Mouse (Mus musculus) forelimb bud, embryonic 11.5 days (tissue): ENCODE data around the gene Pigz.
"Not testable (repeated sequence)": the region's sequence is repeated elsewhere in the genome, so short reads cannot be mapped to it uniquely, and the experiment has no call there.

Experiments used
- DNase-seq: peaks from one replicate; pipeline ENCODE4 v3.0.0-alpha.2; 2012; ENCODE audit warnings: low read depth, low spot score

The Pigz gene

DNA sequence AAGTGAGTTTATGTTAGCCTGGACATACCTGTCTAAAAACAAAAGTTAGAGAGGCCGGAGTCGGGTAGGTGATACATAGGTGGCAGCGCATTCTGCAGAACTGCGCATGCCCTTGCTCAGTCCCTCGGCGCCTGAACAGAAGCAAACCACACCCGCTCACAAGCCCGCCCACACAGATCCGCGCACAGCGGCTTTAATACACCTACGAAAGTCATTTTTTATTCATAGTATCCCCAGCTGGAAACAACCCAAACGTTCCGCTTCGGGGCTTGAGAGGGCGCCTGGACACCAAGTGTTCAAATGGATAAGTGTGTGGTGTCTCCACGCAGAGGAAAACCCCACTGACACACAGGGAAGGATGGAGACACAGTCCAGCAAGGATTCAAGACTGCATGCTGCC is 2.3 kb upstream of the Pigz start:
- DNase-seq = no peak

DNA sequence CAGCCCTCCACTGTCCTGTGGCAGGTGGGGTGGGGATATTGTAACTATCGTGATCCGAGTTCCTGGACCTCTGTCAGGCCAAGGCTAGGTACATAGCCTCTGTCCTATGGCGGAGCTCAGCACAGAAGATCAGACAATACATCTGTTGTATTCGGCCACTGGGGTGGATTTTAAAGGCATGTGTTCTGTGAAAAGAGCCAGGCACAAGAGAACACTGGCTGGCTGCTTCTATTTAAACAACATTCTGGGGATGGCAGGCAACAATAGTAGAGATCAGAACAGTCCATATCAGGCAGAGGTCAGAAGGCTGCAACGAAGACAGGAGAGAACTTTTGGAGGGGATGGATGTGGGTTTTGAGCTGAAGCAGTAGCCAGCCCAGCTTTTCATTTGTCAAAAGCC is 1.4 kb upstream of the Pigz start:
- DNase-seq = no peak

DNA sequence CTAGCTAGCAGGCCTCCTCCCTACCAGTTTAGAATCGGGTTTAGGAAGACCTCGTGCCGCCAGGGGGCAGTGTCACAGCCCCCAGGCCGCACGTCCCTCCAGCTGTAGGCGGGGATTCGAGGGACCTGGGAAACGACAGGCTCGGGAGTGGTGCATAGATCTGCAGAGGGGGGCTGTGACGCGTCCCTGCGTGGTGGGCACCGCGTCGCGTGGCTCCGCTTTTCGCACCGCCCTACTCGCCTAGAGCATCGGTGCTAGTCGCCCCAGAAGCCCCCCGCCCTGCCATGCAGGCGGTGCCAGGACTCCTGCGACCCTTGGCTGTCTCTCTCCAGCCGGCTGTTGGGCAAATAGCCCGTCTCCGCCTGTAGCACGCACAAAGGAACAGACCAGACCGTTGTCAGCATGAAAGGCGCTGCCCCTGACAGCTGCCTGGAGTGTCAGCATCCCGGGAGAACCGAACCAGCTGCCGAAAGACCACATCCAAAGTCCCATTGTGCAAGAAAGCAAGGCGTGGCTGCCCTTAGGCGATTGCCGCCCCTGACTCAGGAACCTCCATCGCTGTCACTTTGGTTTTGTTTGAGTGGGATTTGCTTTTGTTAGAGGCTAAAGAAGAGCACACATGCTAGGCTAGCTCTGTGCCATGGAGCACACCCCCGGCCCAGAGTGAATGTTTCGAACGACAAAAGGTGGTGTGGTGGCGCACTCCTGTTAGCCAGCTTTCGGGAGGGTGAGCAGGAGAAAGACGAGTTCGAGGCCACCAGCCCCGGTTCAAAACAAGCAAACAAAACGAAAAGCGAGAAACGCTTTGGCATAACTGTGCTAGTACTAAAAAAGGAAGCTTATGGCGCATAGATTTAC is 582 bp upstream of the Pigz start:
- DNase-seq = peak; percentile 95

DNA sequence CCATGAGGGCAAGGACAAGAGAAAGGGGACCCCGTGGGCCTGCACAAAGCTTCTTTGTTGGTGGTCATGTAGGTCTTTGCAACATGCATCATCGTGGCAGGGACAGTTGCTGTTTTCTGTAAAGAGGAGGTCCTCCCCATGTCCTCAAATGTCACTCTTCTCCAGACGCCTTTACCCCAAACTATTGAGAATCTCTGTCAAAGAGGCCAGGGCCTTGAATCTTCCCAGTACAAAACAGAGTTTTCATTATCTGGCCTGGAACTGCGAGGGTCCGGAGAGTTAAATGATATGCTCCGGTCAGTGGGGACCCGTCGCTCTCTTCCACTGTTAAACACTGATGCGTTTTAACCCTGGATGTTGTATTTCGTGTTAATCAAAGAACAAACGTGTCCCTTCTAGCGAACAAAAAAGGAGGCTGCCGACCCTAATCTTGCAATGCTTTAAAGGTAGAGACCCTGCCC is 929 bp downstream of the Pigz start:
- DNase-seq = no peak

DNA sequence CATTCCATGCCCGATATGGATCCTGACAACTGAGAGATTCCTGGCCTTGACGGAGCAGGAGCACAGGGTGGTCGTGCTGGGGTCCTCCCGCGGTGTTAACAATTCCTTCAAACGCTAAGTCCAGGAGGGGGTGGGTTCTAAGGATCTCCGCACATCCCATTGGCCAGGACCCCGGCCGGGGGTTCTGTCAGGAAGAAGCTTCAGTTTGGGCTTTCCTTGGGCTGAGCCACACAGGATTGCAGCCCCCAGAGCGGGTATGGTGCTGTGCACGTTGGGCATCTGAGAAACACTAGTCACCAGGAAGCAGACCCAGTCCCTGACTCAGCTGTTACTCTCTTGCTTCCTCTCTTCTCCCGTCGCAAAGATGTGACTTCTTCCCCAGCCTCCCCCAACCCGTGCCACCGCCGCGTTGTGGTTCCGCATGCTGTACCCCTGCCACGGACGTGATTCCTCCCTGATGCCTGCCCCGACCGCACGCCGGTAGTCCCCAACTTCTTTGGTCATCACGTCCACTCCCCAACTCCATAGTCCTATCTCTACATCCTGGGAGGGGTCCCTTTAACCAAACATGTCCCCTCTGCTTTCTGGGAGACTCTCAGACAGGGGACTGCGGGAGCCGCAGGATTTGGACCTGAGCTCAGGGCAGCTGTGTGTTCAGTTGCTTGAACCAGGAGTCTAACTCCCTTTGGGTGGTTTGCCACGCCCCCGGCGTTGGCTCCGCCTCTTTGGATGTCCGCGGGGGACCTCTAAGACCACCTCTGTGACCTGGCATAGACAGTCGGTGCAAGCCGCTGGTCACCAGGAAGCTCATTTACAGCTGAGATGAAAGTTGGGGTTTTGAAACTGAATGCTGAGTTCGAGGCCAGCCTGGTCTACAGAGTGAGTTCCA is 1.7 kb downstream of the Pigz start:
- DNase-seq = no peak

DNA sequence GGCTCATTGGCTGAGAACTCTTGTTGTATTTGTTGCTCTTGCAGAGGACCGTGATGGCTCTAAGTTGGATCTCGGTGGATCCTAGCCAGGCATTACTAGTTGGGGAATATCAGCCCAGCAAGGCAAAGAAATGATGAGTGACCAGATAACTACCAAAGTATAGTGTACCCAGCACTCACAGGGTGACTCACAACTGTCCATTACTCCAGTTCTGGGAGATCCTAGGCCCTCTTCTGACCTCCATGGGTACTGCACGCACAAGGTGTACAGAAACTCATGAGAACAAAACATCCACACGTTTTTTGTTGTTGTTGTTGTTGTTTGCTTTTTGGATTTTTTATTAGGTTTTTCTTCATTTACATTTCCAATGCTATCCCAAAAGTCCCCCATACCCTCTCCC is 2.9 kb downstream of the Pigz start:
- no peak for DNase-seq

DNA sequence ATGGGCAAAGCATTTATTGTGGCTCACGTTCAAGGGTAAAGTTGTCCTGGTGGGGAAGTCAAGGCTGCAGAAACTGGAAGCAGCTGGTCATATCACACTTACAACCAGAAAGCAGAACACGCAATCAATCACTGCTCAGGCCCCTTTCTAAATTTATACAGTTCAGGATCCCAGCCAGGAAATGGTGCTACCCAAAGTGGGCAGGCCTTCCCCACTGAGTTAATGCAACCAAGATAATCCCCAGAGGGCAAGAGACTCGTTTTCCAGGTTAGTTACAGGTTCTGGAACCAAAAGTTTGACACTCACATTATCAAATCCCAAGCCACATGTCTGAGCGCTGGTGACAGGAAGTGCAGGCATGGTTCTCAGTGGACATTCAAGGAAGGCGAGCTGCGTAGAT is 5.2 kb downstream of the Pigz start:
- DNase-seq = no peak

DNA sequence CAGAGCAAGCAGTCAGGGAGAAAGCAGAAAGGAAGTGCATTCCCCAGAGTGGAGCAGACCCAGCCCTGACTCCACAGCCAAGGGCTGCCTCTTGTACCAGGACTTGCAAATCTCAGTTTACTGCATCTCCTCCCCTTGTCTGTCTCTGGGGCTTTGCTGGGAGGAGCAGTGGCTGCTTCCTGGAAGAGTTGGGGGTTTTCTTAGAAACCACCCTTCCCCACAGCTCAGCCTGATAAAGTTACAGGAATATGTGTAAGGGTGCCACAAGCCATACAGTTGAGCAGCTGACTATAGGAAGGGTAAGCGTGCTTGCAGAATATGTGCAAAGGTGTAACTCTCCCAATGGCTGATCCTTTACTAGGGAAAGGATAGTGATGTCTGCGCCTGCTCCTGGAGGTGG is 6.9 kb downstream of the Pigz start:
- DNase-seq = no peak

DNA sequence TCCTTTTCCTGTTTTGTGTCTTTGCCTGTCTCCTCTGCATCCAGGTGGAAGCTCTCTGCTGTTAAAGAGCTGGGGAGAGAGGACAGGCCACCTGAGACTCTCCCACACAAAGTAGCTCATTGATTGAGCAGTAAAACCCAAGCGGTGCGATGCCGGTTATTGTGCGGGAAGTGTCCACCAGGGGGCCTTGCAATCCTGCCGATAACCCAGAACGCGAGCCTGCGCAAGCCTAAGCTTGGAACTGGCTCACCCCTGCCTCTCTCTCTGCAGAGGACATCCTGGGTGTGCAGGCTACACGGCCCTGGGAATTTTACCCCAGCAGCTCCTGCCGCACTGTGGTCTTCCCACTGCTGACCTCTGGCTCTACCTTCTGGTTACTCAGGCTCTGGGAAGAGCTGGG is 10.3 kb downstream of the Pigz start:
- peak; percentile 71 for DNase-seq

DNA sequence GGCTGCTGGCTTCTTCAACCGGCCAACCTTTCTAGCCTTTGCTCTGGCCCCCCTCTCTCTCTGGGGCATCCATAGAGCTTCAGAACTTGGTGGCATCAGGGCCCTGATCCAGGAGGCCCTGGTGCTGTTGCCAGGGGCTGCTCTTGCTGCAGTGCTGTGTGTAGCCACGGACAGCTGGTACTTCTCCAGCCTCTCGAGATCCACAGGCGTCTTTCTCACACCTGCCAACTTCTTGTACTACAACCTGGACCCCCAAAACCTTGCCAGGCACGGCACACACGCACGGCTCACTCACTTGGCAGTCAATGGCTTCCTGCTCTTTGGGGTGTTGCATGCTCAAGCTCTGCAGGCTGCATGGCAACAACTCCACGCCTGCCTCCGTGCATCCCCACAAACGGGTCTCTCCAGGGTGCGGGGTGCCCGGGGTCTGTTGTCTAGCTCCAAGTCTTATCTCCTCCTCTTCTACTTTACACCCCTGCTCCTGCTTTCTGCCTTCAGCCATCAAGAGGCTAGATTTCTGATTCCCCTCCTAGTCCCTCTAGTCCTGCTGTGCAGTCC is 11.1 kb downstream of the Pigz start:
- DNase-seq = no peak

DNA sequence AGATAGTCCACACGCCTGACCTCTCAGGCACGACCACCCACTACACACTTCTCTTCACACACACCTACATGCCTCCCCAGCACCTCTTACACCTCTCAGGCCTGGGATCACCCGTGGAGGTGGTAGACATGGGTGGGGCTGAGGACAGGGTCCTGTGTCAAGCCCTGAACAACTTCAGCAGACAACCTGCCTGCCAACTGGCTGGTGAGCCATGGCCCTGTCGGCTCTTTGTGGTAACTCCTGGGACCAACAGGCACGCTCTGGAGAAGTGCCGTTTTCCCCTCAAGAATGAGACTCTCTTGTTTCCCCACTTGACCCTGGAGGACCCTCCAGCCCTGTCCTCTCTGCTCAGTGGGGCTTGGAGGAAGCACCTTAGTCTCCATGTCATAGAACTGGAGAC is 11.7 kb downstream of the Pigz start:
- no peak for DNase-seq

DNA sequence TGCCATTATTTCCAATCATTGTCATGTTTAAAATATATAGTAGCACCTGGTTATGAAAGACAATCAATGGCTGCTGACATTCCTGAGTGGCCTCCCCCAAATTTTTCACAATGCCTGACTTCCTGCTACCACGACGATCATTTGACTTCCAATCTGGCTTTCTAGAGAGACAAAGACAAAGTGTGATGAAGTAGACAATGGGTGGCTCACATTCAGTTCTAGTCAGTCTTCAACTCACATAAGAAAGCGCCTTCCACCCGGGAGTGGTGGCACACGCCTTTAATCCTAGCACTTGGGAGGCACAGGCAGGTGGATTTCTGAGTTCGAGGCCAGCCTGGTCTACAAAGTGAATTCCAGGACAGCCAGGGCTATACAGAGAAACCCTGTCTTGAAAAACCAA is 12.3 kb downstream of the Pigz start:
- DNase-seq = not testable (repeated sequence)

DNA sequence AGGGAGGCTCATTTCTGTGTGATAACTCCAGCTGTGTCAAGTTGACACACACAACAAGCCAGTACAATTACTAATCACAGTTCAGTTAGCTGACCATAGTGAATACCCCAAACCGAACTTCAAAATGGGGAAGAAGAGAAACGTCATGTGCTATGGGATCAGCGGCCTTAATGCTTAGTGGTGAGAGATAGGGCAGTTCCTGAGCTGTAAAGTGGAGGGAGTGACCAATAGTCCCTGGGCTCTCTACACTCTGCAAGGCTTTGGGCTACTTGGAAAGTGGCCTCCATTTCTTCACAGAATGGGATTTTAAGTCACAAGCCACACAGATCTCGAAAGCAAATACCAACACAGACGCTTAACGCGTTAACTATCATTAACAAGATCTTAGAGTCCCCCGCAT is 13.7 kb downstream of the Pigz start:
- no peak for DNase-seq

DNA sequence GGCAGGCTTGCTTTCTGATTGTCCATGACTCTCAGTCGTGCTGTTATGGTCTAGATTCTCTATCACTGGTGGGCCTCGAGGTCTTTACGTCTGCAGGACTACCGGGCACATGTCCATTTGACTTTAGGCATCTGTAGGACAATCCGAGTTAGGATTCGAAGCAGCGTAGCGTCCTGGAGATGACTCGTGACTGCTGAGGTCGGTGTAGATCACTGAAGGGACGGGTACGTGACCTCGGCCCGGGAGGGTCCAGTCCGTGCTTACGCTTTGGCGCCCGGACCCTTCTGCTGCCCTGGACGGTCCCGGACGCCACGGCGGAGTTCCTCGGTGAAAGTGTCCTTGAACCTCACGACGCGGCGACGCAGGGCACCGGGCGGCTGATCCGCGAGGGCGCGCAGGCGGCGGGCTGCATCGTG is 14.3 kb downstream of the Pigz start:
- no peak for DNase-seq

DNA sequence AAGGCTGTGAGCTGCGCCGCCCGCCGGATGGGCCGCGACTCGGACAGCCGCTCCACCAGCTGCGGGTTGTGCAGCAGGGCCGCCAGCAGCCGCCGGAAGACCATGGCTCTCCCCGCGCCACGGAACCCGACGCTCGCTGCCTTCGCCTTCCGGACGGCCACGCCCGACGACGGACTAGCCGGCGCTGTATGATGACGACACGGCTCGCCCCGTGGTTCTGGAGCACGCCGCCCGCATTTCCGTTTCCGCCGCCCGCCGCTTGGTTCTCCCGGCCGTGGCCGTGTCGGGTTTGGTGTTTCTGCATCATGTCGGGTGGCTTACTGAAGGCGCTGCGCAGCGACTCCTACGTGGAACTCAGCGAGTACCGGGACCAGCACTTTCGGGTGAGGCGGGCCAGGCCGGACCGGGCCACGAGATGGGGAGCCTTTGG is 14.7 kb downstream of the Pigz start, which contains the start of the genes 0610012G03Rik and Ncbp2:
TSS of gene 0610012G03Rik (minus strand) at position 150 of the 430 bp plus-strand sequence.
TSS of gene Ncbp2 (plus strand) at position 169 of the 430 bp plus-strand sequence.
- DNase-seq = peak; percentile 93

DNA sequence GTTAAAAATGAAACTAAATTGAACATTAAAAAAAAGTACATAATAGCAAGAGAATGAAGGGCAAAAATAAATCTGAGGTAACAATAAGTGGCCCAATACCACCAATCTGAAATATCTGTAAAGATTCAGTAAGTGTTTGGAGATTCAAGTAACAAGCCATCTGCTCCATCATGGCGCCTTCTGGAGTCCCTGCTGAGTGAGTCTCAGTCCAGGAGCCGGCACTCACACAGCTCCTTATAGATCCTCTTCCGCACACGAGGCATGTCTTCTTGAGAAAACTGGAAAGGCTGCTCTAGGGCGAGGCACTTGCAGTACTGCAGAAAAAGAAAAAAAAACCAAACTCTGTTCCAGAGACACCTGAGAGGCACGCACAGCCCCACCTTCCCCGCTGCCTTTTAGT is 29.6 kb downstream of the Pigz start:
- no peak for DNase-seq

DNA sequence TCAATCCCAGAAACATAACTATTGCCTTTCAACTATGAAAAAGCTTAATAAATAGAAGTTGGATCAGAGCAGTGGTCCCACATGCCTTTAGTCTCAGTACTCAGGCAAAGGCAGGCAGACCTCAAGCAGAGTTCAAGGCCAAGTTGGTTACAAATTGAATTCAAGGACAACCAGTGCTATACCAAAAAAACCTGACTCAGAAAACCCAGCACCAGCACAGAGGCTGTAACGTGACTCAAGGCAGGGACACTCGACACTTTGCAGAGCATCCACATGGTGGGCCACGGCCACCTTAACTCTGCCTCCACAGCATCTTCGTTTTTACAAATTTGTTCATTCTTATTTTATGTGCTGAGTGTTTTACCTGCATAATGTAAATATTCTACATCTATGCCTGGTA is 41.6 kb downstream of the Pigz start:
- no peak for DNase-seq

DNA sequence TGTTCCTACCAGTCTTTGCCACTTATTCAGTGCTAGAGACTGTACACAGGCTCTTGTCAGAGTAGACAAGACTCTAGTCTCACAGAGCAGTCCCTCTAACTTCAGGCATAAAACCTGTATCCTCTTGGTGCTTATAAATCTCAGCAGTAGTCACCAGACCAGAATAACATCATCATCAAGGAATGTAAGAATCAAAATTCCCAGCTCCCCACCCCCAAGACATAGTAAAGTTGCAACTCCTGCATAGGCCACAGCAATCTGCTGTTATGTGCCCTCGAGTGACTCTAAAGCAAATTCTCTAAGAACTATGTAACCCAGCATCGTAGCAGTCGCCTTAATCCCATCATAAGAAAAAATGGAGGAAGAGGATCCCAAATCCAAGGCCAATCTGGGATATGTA is 45.9 kb downstream of the Pigz start:
- DNase-seq = no peak

DNA sequence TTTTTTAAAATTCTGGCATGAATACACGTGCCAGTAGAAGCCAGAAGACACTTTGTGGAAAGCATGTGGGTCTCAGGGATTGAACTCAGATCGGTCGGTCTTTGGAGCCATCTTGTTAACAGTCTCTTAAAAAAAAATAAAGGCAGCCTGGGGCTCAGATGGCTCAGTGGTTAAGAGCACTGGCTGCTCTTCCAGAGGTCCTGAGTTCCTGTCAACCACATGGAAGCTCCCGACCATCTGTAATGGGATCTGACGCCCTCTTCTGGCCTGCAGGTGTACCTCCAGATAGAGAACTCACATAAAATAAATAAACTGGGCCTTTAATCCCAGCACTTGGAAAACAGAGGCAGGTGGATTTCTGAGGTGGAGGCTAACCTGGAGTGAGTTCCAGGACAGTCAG is 47.3 kb downstream of the Pigz start:
- DNase-seq = no peak

DNA sequence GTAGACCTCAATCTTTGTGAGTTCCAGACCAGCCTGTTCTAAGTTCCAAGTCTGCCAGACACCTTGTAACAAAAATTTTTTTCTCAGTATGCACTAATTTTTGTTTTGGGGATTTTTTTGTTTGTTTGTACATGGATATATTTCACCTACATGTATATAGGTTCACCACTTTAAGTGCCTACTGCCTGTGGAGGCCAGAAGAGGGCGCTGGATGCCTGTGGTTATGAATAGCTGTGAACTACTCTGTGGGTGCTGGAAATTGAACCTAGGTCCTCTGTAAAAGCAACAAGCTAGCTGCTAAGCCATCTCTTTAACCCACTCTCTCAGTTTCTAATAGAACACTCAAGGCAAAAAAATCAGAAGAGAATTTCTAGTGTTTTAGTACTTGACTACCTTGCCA is 58.4 kb downstream of the Pigz start:
- no peak for DNase-seq

DNA sequence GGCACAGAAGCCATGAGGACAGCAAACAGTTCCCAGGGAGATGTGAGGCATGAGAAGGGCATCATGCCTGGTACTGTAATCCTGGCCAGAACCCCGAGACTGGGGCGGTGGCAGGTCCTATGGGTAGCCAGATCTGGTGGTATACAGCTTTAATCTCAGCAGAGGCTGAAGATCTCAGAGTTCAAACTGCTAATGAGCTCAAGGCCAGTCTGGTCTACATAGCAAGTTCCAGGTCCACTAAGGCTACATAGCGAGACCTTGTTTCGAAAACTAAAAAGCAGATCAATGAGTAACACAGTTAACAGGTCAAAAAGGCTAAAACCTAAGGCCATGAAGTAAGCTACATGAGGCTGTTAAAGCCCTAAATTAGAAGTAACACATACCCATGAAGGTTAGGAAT is 59.5 kb downstream of the Pigz start:
- DNase-seq = no peak

DNA sequence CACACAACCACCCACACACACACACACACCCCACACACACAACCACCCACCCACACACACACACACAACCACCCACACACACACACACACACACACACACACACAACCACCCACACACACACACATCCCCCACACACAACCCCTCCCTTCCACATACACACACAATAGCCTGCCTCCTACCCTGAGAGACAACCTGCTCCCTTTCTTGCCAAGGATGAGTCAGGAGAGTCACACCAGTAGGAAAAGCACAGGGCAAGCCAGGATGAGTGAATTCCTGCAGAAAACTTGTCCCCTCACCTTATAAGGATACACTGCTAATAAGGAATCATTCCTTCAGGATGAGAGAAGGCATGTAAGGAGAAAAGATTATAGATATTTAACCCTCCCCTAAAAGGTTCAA is 60.3 kb downstream of the Pigz start:
- no peak for DNase-seq
